Comparison of ENCODE assay signal across 28 mouse cellular contexts in genomic region chrX:72789558-72789871, GRCm38 (mm10). TPM values are rescaled to one million over a fixed set of nuclear protein-coding genes. Genes with fewer than 3 reads are reported as not detected.
DNase-seq lines count a peak whose midpoint lies in the region; ATAC-seq lines count a peak whose summit lies in the region.
"Had no signal": no experiment of that assay in that cellular context is flagged by ENCODE, and none has a peak within 500 bp of the region (broad histone marks: within the 10 kb centered on the region; RNA-seq: fewer than 3 reads in every experiment).

No protein-coding gene starts in this region.

- no peaks in the 10 kb centered on the region for H3K4me1 ChIP-seq in forebrain, embryonic 15.5 days
- H3K4me1 ChIP-seq in forebrain, embryonic 10.5 days = peaks cover 8% of the 10 kb centered on the region
- peaks cover 7% of the 10 kb centered on the region for H3K4me1 ChIP-seq in hindbrain, embryonic 13.5 days (replicated peaks)
- H3K4me1 ChIP-seq in hindbrain, embryonic 12.5 days = no peaks in the 10 kb centered on the region
- H3K4me1 ChIP-seq in hindbrain, embryonic 15.5 days (replicated peaks) = peaks cover 2% of the 10 kb centered on the region; the same call in 1 of the 2 replicates
- peaks cover 6% of the 10 kb centered on the region; the same call in 1 of the 2 replicates for H3K4me1 ChIP-seq in midbrain, embryonic 16.5 days (ENCODE audit: control insufficient read depth, insufficient read depth, low read length)
- H3K4me1 ChIP-seq: embryonic facial prominence, embryonic 13.5 days had no signal

- no peak overlapping the region for H3K4me3 ChIP-seq in forebrain, embryonic 15.5 days
- H3K4me3 ChIP-seq in forebrain, embryonic 10.5 days = no peak overlapping the region
- no peak overlapping the region for H3K4me3 ChIP-seq in hindbrain, embryonic 13.5 days
- no peak overlapping the region for H3K4me3 ChIP-seq in hindbrain, embryonic 12.5 days
- no peak overlapping the region for H3K4me3 ChIP-seq in hindbrain, embryonic 15.5 days
- H3K4me3 ChIP-seq in midbrain, embryonic 16.5 days (ENCODE audit: low read depth, low read length) = no peak overlapping the region
- H3K4me3 ChIP-seq: embryonic facial prominence, embryonic 13.5 days; myocyte; neural tube, embryonic 13.5 days had no signal

- H3K27me3 ChIP-seq in forebrain, embryonic 15.5 days = no peaks in the 10 kb centered on the region
- H3K27me3 ChIP-seq in forebrain, embryonic 10.5 days (ENCODE audit: poor library complexity, severe bottlenecking) = no peaks in the 10 kb centered on the region; the same call in 1 of the 2 replicates
- no peaks in the 10 kb centered on the region for H3K27me3 ChIP-seq in hindbrain, embryonic 13.5 days
- H3K27me3 ChIP-seq in hindbrain, embryonic 12.5 days = no peaks in the 10 kb centered on the region
- no peaks in the 10 kb centered on the region for H3K27me3 ChIP-seq in hindbrain, embryonic 15.5 days
- H3K27me3 ChIP-seq in midbrain, embryonic 16.5 days (ENCODE audit: control insufficient read depth, insufficient read depth, low read depth, low read length) = no peaks in the 10 kb centered on the region
- H3K27me3 ChIP-seq: embryonic facial prominence, embryonic 13.5 days; neural tube, embryonic 13.5 days had no signal

- no peak overlapping the region for H3K4me2 ChIP-seq in forebrain, embryonic 15.5 days (replicated peaks)
- no peak overlapping the region for H3K4me2 ChIP-seq in hindbrain, embryonic 13.5 days
- H3K4me2 ChIP-seq in hindbrain, embryonic 12.5 days (replicated peaks) = no peak overlapping the region
- H3K4me2 ChIP-seq in hindbrain, embryonic 15.5 days = no peak overlapping the region
- no peak overlapping the region for H3K4me2 ChIP-seq in midbrain, embryonic 16.5 days (ENCODE audit: low read length)
- H3K4me2 ChIP-seq: embryonic facial prominence, embryonic 13.5 days; heart, embryonic 11.5 days; neural tube, embryonic 13.5 days had no signal

- H3K36me3 ChIP-seq in forebrain, embryonic 15.5 days = no peaks in the 10 kb centered on the region
- H3K36me3 ChIP-seq in forebrain, embryonic 10.5 days (replicated peaks) = no peaks in the 10 kb centered on the region
- H3K36me3 ChIP-seq in hindbrain, embryonic 13.5 days = no peaks in the 10 kb centered on the region
- H3K36me3 ChIP-seq in hindbrain, embryonic 12.5 days = no peaks in the 10 kb centered on the region
- no peaks in the 10 kb centered on the region for H3K36me3 ChIP-seq in hindbrain, embryonic 15.5 days
- H3K36me3 ChIP-seq in midbrain, embryonic 16.5 days (ENCODE audit: control insufficient read depth, insufficient read depth, low read length) = no peaks in the 10 kb centered on the region
- H3K36me3 ChIP-seq: embryonic facial prominence, embryonic 13.5 days; G1E; neural tube, embryonic 13.5 days had no signal

- H3K9me3 ChIP-seq in forebrain, embryonic 15.5 days = no peaks in the 10 kb centered on the region
- no peaks in the 10 kb centered on the region for H3K9me3 ChIP-seq in forebrain, embryonic 10.5 days
- no peaks in the 10 kb centered on the region for H3K9me3 ChIP-seq in hindbrain, embryonic 13.5 days
- no peaks in the 10 kb centered on the region for H3K9me3 ChIP-seq in hindbrain, embryonic 12.5 days (replicated peaks)
- H3K9me3 ChIP-seq in hindbrain, embryonic 15.5 days = no peaks in the 10 kb centered on the region
- no peaks in the 10 kb centered on the region for H3K9me3 ChIP-seq in midbrain, embryonic 16.5 days (replicated peaks; ENCODE audit: control insufficient read depth, low read length, poor library complexity, severe bottlenecking)
- H3K9me3 ChIP-seq: embryonic facial prominence, embryonic 13.5 days; G1E; neural tube, embryonic 13.5 days had no signal

- H3K9ac ChIP-seq in forebrain, embryonic 15.5 days (replicated peaks) = no peak overlapping the region
- H3K9ac ChIP-seq in hindbrain, embryonic 13.5 days = no peak overlapping the region
- H3K9ac ChIP-seq in hindbrain, embryonic 12.5 days = no peak overlapping the region
- H3K9ac ChIP-seq in hindbrain, embryonic 15.5 days = no peak overlapping the region
- H3K9ac ChIP-seq in midbrain, embryonic 16.5 days (ENCODE audit: low read depth, low read length) = no peak overlapping the region
- H3K9ac ChIP-seq: embryonic facial prominence, embryonic 13.5 days; liver, embryonic 14.5 days; neural tube, embryonic 13.5 days had no signal

- H3K27ac ChIP-seq in forebrain, embryonic 15.5 days (replicated peaks) = peak overlapping the region; percentile 52; the same call in 1 of the 2 replicates
- no peak overlapping the region for H3K27ac ChIP-seq in forebrain, embryonic 10.5 days
- H3K27ac ChIP-seq in hindbrain, embryonic 13.5 days = peak overlapping the region; percentile 55; the same call in 1 of the 2 replicates
- no peak overlapping the region for H3K27ac ChIP-seq in hindbrain, embryonic 12.5 days
- H3K27ac ChIP-seq in hindbrain, embryonic 15.5 days (replicated peaks) = peak overlapping the region; percentile 62; the same call in 1 of the 2 replicates
- peak overlapping the region; percentile 79 for H3K27ac ChIP-seq in midbrain, embryonic 16.5 days (ENCODE audit: low read length)
- H3K27ac ChIP-seq: embryonic facial prominence, embryonic 13.5 days; liver, embryonic 14.5 days; neural tube, embryonic 13.5 days had no signal

- 0 out of 2 replicates have a peak, but pooled peaks have one; percentile 32 for ATAC-seq in forebrain, embryonic 15.5 days (replicated peaks)
- ATAC-seq in hindbrain, embryonic 13.5 days (ENCODE audit: low FRiP score) = no peak
- ATAC-seq in hindbrain, embryonic 12.5 days (ENCODE audit: low FRiP score) = no peak
- ATAC-seq in hindbrain, embryonic 15.5 days (ENCODE audit: low FRiP score, low read depth) = 0 out of 2 replicates have a peak, but pooled peaks have one; percentile 51
- ATAC-seq in midbrain, embryonic 16.5 days = no peak
- ATAC-seq: inflammation-experienced regulatory T-cells, adult 6 months had no signal

- DNase-seq in forebrain, embryonic 10.5 days (ENCODE audit: extremely low spot score, low spot score) = no peak
- DNase-seq in embryo, embryonic 9.5 days (ENCODE audit: extremely low spot score) = no peak
- DNase-seq: adrenal gland, adult 8-10 months; cerebellum, adult 2 months; cerebellum, postnatal 25 days; gastrocnemius, postnatal 25 days; heart, adult 18-20 months; heart, postnatal 36 days; kidney, adult 11 months; kidney, postnatal 25 days; liver; lung, adult 2 months; lung, postnatal 14 days; thymus, postnatal 4 days had no signal

RNA-seq across cellular contexts. Expression of gene Gabrq, which starts 35.5 kb away (rescaled TPM):
- 1.2 and 1.5 TPM in 2 replicates for polyA plus RNA-seq in forebrain, embryonic 15.5 days (2015; fragmentation: Nextera tagmentation; extraction: Ambion mirVana)
- 0.46 and 0.62 TPM in 2 replicates for polyA plus RNA-seq in forebrain, embryonic 10.5 days (2016; fragmentation: Nextera tagmentation; extraction: Ambion mirVana)
- 2.4 TPM in 2 replicates for polyA plus RNA-seq in hindbrain, embryonic 13.5 days (2015; fragmentation: Nextera tagmentation; extraction: Ambion mirVana)
- 1.7 TPM in 2 replicates for polyA plus RNA-seq in hindbrain, embryonic 12.5 days (2016; fragmentation: Nextera tagmentation; extraction: Ambion mirVana)
- 3.5 and 4.9 TPM in 2 replicates for polyA plus RNA-seq in hindbrain, embryonic 15.5 days (2015; fragmentation: Nextera tagmentation; extraction: Ambion mirVana)
- polyA plus RNA-seq in midbrain, embryonic 16.5 days (2015; fragmentation: Nextera tagmentation; extraction: Ambion mirVana) = 5.1 and 5.8 TPM in 2 replicates
- polyA plus RNA-seq: embryonic facial prominence, embryonic 13.5 days; G1E; heart, embryonic 11.5 days; inflammation-experienced regulatory T-cells, adult 6 months; kidney, embryonic 14.5 days; myocyte; thymus, postnatal 0 days had no signal

Comparison
In these comparisons a context has a peak if more than half of its experiments do, and no peak if none do; other contexts are left out.
1. ATAC-seq: peak in forebrain, embryonic 15.5 days (single experiment) and hindbrain, embryonic 15.5 days (single experiment); none in hindbrain, embryonic 13.5 days (single experiment), hindbrain, embryonic 12.5 days (single experiment) and midbrain, embryonic 16.5 days (single experiment).
2. H3K27ac ChIP-seq: peak in forebrain, embryonic 15.5 days (single experiment), hindbrain, embryonic 13.5 days (single experiment), hindbrain, embryonic 15.5 days (single experiment) and midbrain, embryonic 16.5 days (single experiment); none in forebrain, embryonic 10.5 days (single experiment) and hindbrain, embryonic 12.5 days (single experiment).